ENCODE assay signal across 22 mouse cellular contexts in genomic region chr4:141420886-141421285, GRCm38 (mm10). TPM values are rescaled to one million over a fixed set of nuclear protein-coding genes. Genes with fewer than 3 reads are reported as not detected.
DNase-seq lines count a peak whose midpoint lies in the region; ATAC-seq and TF ChIP-seq lines count a peak whose summit lies in the region.
"Had no signal": no experiment of that assay in that cellular context is flagged by ENCODE, and none has a peak within 500 bp of the region (broad histone marks: within the 10 kb centered on the region; RNA-seq: fewer than 3 reads in every experiment).

No protein-coding gene starts in this region.

- H3K4me2 ChIP-seq in intestine, embryonic 16.5 days (ENCODE audit: low read depth, low read length) = no peak overlapping the region
- H3K4me2 ChIP-seq: liver, embryonic 15.5 days; neural tube, embryonic 12.5 days had no signal

- no peaks in the 10 kb centered on the region for H3K9me3 ChIP-seq in intestine, embryonic 16.5 days (ENCODE audit: control insufficient read depth, low read length)
- H3K9me3 ChIP-seq: hindbrain, embryonic 10.5 days; liver, embryonic 15.5 days; midbrain, embryonic 10.5 days had no signal

- H3K4me1 ChIP-seq in heart, adult 2 months (ENCODE audit: control insufficient read depth, insufficient read depth, low read length) = no peaks in the 10 kb centered on the region; the same call in 1 of the 2 replicates
- peaks cover 34% of the 10 kb centered on the region for H3K4me1 ChIP-seq in testis, adult 2 months (ENCODE audit: control insufficient read depth, insufficient read depth, low read length)
- peaks cover 31% of the 10 kb centered on the region for H3K4me1 ChIP-seq in intestine, embryonic 16.5 days (ENCODE audit: control insufficient read depth, insufficient read depth, low read length)

- no peak for TF ChIP-seq CTCF in heart, adult 2 months (IDR thresholded peaks at IDR 0.05)
- no peak for TF ChIP-seq CTCF in testis, adult 2 months (IDR thresholded peaks at IDR 0.05; ENCODE audit: control insufficient read depth, insufficient read depth, insufficient replicate concordance, low read depth, low read length)

- 41% methylated on average over 9 of the region's 9 CpGs for WGBS in heart, adult 2 months
- WGBS in intestine, embryonic 16.5 days = 34% methylated on average over 9 of the region's 9 CpGs

- H3K79me2 ChIP-seq in heart, adult 2 months (replicated peaks; ENCODE audit: control insufficient read depth, insufficient read depth, low read length) = no peaks in the 10 kb centered on the region

- H3K27me3 ChIP-seq in heart, adult 2 months (ENCODE audit: control insufficient read depth, insufficient read depth, low read length) = no peaks in the 10 kb centered on the region
- no peaks in the 10 kb centered on the region for H3K27me3 ChIP-seq in testis, adult 2 months (ENCODE audit: control insufficient read depth, insufficient read depth, low read length)
- H3K27me3 ChIP-seq in intestine, embryonic 16.5 days (replicated peaks; ENCODE audit: control insufficient read depth, insufficient read depth, low read length) = no peaks in the 10 kb centered on the region

- no peaks in the 10 kb centered on the region for H3K36me3 ChIP-seq in heart, adult 2 months (ENCODE audit: control insufficient read depth, insufficient read depth, low read length)
- no peaks in the 10 kb centered on the region for H3K36me3 ChIP-seq in testis, adult 2 months (ENCODE audit: control insufficient read depth, insufficient read depth, low read length)
- no peaks in the 10 kb centered on the region for H3K36me3 ChIP-seq in intestine, embryonic 16.5 days (ENCODE audit: control insufficient read depth, insufficient read depth, low read length)
- H3K36me3 ChIP-seq: hindbrain, embryonic 10.5 days; liver, embryonic 15.5 days; midbrain, embryonic 10.5 days; neural tube, embryonic 12.5 days had no signal

- DNase-seq in heart, adult 2 months = peak in 1 of 2 experiments; percentile 61
- no peak for DNase-seq in heart, postnatal 36 days
- no peak for DNase-seq in testis, postnatal 10 days (ENCODE audit: low spot score)
- no peak for DNase-seq in T-cell, adult 2 months (ENCODE audit: low spot score)
- no peak for DNase-seq in retina, embryonic 14.5 days (ENCODE audit: low spot score)
- DNase-seq: B cell, adult 2 months; forebrain, postnatal 0 days; kidney, postnatal 14 days; right cerebral cortex, postnatal 14 days had no signal

- intact Hi-C loops in heart, adult 2 months (cut with DNase I) = no loop called here
- intact Hi-C loops in heart, postnatal 36 days (cut with DNase I) = no loop called here

- no peak for TF ChIP-seq EP300 in heart, adult 2 months (IDR thresholded peaks at IDR 0.05; ENCODE audit: insufficient read depth, low read depth, low read length)

- ATAC-seq in intestine, embryonic 16.5 days = peak; percentile 80
- ATAC-seq: forebrain, postnatal 0 days had no signal

- H3K9ac ChIP-seq in heart, adult 2 months (ENCODE audit: low read depth, low read length) = peak overlapping the region; percentile 66
- peak overlapping the region; percentile 60; the same call in 1 of the 2 replicates for H3K9ac ChIP-seq in intestine, embryonic 16.5 days (ENCODE audit: low read depth, low read length)
- H3K9ac ChIP-seq: forebrain, postnatal 0 days; liver, embryonic 15.5 days; neural tube, embryonic 12.5 days had no signal

- TF ChIP-seq POLR2A in heart, adult 2 months (IDR thresholded peaks at IDR 0.05; ENCODE audit: insufficient read depth, low read depth, low read length) = no peak
- TF ChIP-seq POLR2A in testis, adult 2 months (IDR thresholded peaks at IDR 0.05; ENCODE audit: control insufficient read depth, low read depth, low read length) = no peak

- no peak overlapping the region for H3K4me3 ChIP-seq in heart, adult 2 months
- H3K4me3 ChIP-seq in testis, adult 2 months (ENCODE audit: control insufficient read depth, low read depth, low read length) = peak overlapping the region; percentile 71
- H3K4me3 ChIP-seq in intestine, embryonic 16.5 days (ENCODE audit: low read length) = no peak overlapping the region
- H3K4me3 ChIP-seq: hindbrain, embryonic 10.5 days; left cerebral cortex, adult 2 months; liver, embryonic 15.5 days; midbrain, embryonic 10.5 days; neural tube, embryonic 12.5 days had no signal

- H3K27ac ChIP-seq in heart, adult 2 months = peak overlapping the region; percentile 96
- H3K27ac ChIP-seq in testis, adult 2 months (ENCODE audit: control insufficient read depth, insufficient read depth, low read depth, low read length) = no peak overlapping the region
- H3K27ac ChIP-seq in intestine, embryonic 16.5 days (ENCODE audit: low read length) = peak overlapping the region; percentile 73
- H3K27ac ChIP-seq: hindbrain, embryonic 10.5 days; left cerebral cortex, adult 2 months; liver, embryonic 15.5 days; midbrain, embryonic 10.5 days; neural tube, embryonic 12.5 days had no signal

RNA-seq across cellular contexts. Expression of gene Hspb7, which starts 0.3 kb away (rescaled TPM):
- 1,000 to 10,000 TPM; 1,066 to 1,498 TPM for total RNA-seq in heart, adult 2 months (2021)
- 973 and 1,028 TPM in 2 replicates for polyA plus RNA-seq in heart, adult 2 months (2012; rRNA removed)
- total RNA-seq in heart, postnatal 36 days (2021) = 1,000 to 10,000 TPM; 1,173 to 1,191 TPM
- polyA plus RNA-seq in testis, adult 2 months (2012; rRNA removed) = 24.6 and 24.7 TPM in 2 replicates
- polyA plus RNA-seq in intestine, embryonic 16.5 days (2015; fragmentation: Nextera tagmentation; extraction: Ambion mirVana) = 5.3 and 6.6 TPM in 2 replicates
- total RNA-seq: forebrain, postnatal 0 days had no signal
- polyA plus RNA-seq: forebrain, postnatal 0 days; hindbrain, embryonic 10.5 days; midbrain, embryonic 10.5 days; neural tube, embryonic 12.5 days had no signal

RNA-seq across cellular contexts. Expression of gene Clcnkb, which starts 5.1 kb away (rescaled TPM):
- total RNA-seq in heart, adult 2 months (2021) = under 1 TPM; 0.43 to 0.57 TPM
- 2.1 and 4.6 TPM in 2 replicates for polyA plus RNA-seq in heart, adult 2 months (2012; rRNA removed)
- 1 to 10 TPM in 1 of 2 experiments, under 1 TPM in 1; 0.38 to 1.0 TPM for total RNA-seq in heart, postnatal 36 days (2021)
- 0.68 and 1.2 TPM in 2 replicates for polyA plus RNA-seq in testis, adult 2 months (2012; rRNA removed)
- 0.24 TPM in 1 of 2 replicates, not detected in the other for polyA plus RNA-seq in intestine, embryonic 16.5 days (2015; fragmentation: Nextera tagmentation; extraction: Ambion mirVana)
- total RNA-seq: adrenal gland, postnatal 36 days; forebrain, postnatal 0 days; left cerebral cortex, adult 2 months had no signal
- polyA plus RNA-seq: cerebellum, adult 2 months; embryonic facial prominence, embryonic 11.5 days; forebrain, postnatal 0 days; hindbrain, embryonic 10.5 days; liver, embryonic 15.5 days; midbrain, embryonic 10.5 days; neural tube, embryonic 12.5 days had no signal

RNA-seq across cellular contexts. Expression of gene Srarp, which starts 15.0 kb away (rescaled TPM):
- 1 to 10 TPM; 1.6 to 2.2 TPM for total RNA-seq in heart, adult 2 months (2021)
- polyA plus RNA-seq in heart, adult 2 months (2012; rRNA removed) = 0.94 and 2.4 TPM in 2 replicates
- 1 to 10 TPM in 1 of 2 experiments, under 1 TPM in 1; 0.67 to 1.6 TPM for total RNA-seq in heart, postnatal 36 days (2021)
- 0.67 TPM in 2 replicates for polyA plus RNA-seq in testis, adult 2 months (2012; rRNA removed)
- polyA plus RNA-seq in intestine, embryonic 16.5 days (2015; fragmentation: Nextera tagmentation; extraction: Ambion mirVana) = not detected in 2 replicates
- total RNA-seq: adrenal gland, postnatal 36 days had no signal
- polyA plus RNA-seq: embryonic facial prominence, embryonic 11.5 days; hindbrain, embryonic 10.5 days; limb, embryonic 14.5 days; liver, embryonic 15.5 days; midbrain, embryonic 10.5 days; neural tube, embryonic 12.5 days; spleen, adult 2 months had no signal

RNA-seq across cellular contexts. Expression of gene Clcnka, which starts 22.4 kb away (rescaled TPM):
- not detected for total RNA-seq in heart, adult 2 months (2021)
- 0.04 TPM in 1 of 2 replicates, not detected in the other for polyA plus RNA-seq in heart, adult 2 months (2012; rRNA removed)
- not detected for total RNA-seq in heart, postnatal 36 days (2021)
- polyA plus RNA-seq in testis, adult 2 months (2012; rRNA removed) = 0.14 and 1.3 TPM in 2 replicates
- 0.13 and 0.15 TPM in 2 replicates for polyA plus RNA-seq in intestine, embryonic 16.5 days (2015; fragmentation: Nextera tagmentation; extraction: Ambion mirVana)
- total RNA-seq: adrenal gland, postnatal 36 days; gastrocnemius, adult 8-10 months had no signal
- polyA plus RNA-seq: cerebellum, adult 2 months; liver, embryonic 15.5 days; midbrain, embryonic 10.5 days; neural tube, embryonic 12.5 days had no signal

RNA-seq across cellular contexts. Expression of gene Zbtb17, which starts 23.6 kb away (rescaled TPM):
- total RNA-seq in heart, adult 2 months (2021) = 10 to 100 TPM; 22.9 to 26.4 TPM
- 23.3 and 29.9 TPM in 2 replicates for polyA plus RNA-seq in heart, adult 2 months (2012; rRNA removed)
- 10 to 100 TPM; 21.3 to 24.7 TPM for total RNA-seq in heart, postnatal 36 days (2021)
- 24.6 and 28.4 TPM in 2 replicates for polyA plus RNA-seq in testis, adult 2 months (2012; rRNA removed)
- 21.5 and 27.2 TPM in 2 replicates for polyA plus RNA-seq in intestine, embryonic 16.5 days (2015; fragmentation: Nextera tagmentation; extraction: Ambion mirVana)

Comparison
In these comparisons a context has a peak if more than half of its experiments do, and no peak if none do; other contexts are left out.
1. RNA of gene Hspb7, which starts 0.3 kb away (polyA plus RNA-seq): 973 to 1,028 TPM in heart, adult 2 months; 24.6 to 24.7 TPM in testis, adult 2 months and 5.3 to 6.6 TPM in intestine, embryonic 16.5 days; every median in the first group is over 10 times any median in the second.